Comparison of ENCODE assay signal across 9 mouse cellular contexts in the genomic region with DNA sequence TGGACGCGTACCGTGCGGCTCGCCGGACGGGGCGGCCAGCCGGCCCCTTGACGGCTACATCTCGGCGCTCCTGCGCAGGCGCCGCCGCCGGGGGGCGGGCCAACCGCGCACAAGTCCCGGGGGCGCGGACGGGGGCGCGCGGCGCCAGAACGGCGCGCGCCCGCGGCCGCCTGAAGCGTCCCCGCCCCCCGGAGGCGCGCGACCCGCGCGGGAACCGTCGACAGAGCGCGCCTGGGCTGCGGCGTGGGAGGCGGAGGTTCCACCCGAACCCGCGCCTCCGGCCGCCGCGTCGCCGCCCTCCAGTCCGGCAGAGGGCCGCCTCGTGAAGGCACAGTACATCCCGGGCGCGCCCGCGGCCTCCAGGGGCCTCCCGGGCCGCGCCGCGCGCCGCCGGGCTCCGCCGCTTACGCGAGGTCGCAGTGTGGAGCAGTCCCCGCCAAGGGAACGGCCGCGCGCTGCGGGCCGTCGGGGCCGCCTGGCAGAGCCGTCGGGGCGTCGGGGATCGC. TPM values are rescaled to one million over a fixed set of nuclear protein-coding genes. Genes with fewer than 3 reads are reported as not detected.
DNase-seq lines count a peak whose midpoint lies in the region; ATAC-seq lines count a peak whose summit lies in the region.
"Had no signal": no experiment of that assay in that cellular context is flagged by ENCODE, and none has a peak within 500 bp of the region (broad histone marks: within the 10 kb centered on the region; RNA-seq: fewer than 3 reads in every experiment).

No protein-coding gene starts in this region.

- ATAC-seq in lung, embryonic 16.5 days (ENCODE audit: low read depth): peak; percentile 39; the same call in 1 of the 2 replicates
- peak; percentile 46 for ATAC-seq in forebrain, embryonic 13.5 days
- ATAC-seq in limb, embryonic 12.5 days (ENCODE audit: insufficient number of reproducible peaks, insufficient read depth, low FRiP score, low TSS enrichment, low read depth): no peak
- ATAC-seq in stomach, embryonic 14.5 days (ENCODE audit: insufficient number of reproducible peaks, insufficient read depth, low FRiP score, low read depth): 0 out of 2 replicates have a peak, but pooled peaks have one; percentile 12

- peaks cover 15% of the 10 kb centered on the region for H3K9me3 ChIP-seq in lung, embryonic 16.5 days (ENCODE audit: control insufficient read depth, low read length)
- H3K9me3 ChIP-seq in forebrain, embryonic 13.5 days (replicated peaks): peaks cover 12% of the 10 kb centered on the region
- H3K9me3 ChIP-seq in limb, embryonic 12.5 days: peaks cover 26% of the 10 kb centered on the region
- peaks cover 15% of the 10 kb centered on the region for H3K9me3 ChIP-seq in stomach, embryonic 14.5 days (ENCODE audit: control insufficient read depth, low read depth, low read length)

- H3K4me1 ChIP-seq in lung, embryonic 16.5 days (replicated peaks; ENCODE audit: control insufficient read depth, insufficient read depth, low read length): peaks cover 5% of the 10 kb centered on the region
- peaks cover 6% of the 10 kb centered on the region for H3K4me1 ChIP-seq in forebrain, embryonic 13.5 days
- H3K4me1 ChIP-seq in limb, embryonic 12.5 days (replicated peaks): peaks cover 15% of the 10 kb centered on the region
- peaks cover 6% of the 10 kb centered on the region for H3K4me1 ChIP-seq in stomach, embryonic 14.5 days (ENCODE audit: control insufficient read depth, insufficient read depth, low read length)

- no peak overlapping the region for H3K27ac ChIP-seq in lung, embryonic 16.5 days (ENCODE audit: low read length)
- no peak overlapping the region for H3K27ac ChIP-seq in forebrain, embryonic 13.5 days
- peak overlapping the region; percentile 41; the same call in 1 of the 2 replicates for H3K27ac ChIP-seq in limb, embryonic 12.5 days
- H3K27ac ChIP-seq in stomach, embryonic 14.5 days (ENCODE audit: low read length): no peak overlapping the region

- no peak for DNase-seq in lung, adult 18-20 months
- no peak for DNase-seq in ovary, postnatal 14 days (ENCODE audit: low spot score)
- DNase-seq in c-Kit-positive CD71-positive TER-119-positive erythroid progenitor cells, embryonic 14.5 days (ENCODE audit: low spot score): no peak
- DNase-seq: adrenal gland, adult 8-10 months; gastrocnemius, postnatal 10 days had no signal

- 13% methylated on average over 57 of the region's 95 CpGs for WGBS in lung, embryonic 16.5 days
- 7% methylated on average over 76 of the region's 95 CpGs for WGBS in forebrain, embryonic 13.5 days
- 22% methylated on average over 76 of the region's 95 CpGs for WGBS in limb, embryonic 12.5 days
- WGBS in stomach, embryonic 14.5 days: 22% methylated on average over 93 of the region's 95 CpGs

- peaks cover 30% of the 10 kb centered on the region for H3K36me3 ChIP-seq in lung, embryonic 16.5 days (ENCODE audit: control insufficient read depth, insufficient read depth, low read length)
- H3K36me3 ChIP-seq in forebrain, embryonic 13.5 days (ENCODE audit: poor library complexity, severe bottlenecking): peaks cover 44% of the 10 kb centered on the region
- peaks cover 87% of the 10 kb centered on the region for H3K36me3 ChIP-seq in limb, embryonic 12.5 days
- peaks cover 34% of the 10 kb centered on the region for H3K36me3 ChIP-seq in stomach, embryonic 14.5 days (ENCODE audit: control insufficient read depth, insufficient read depth, low read length)

- H3K27me3 ChIP-seq in lung, embryonic 16.5 days (ENCODE audit: control insufficient read depth, insufficient read depth, low read depth, low read length): peaks cover 19% of the 10 kb centered on the region
- peaks cover 56% of the 10 kb centered on the region for H3K27me3 ChIP-seq in forebrain, embryonic 13.5 days
- peaks cover 17% of the 10 kb centered on the region; the same call in 1 of the 2 replicates for H3K27me3 ChIP-seq in limb, embryonic 12.5 days
- H3K27me3 ChIP-seq in stomach, embryonic 14.5 days (ENCODE audit: control insufficient read depth, insufficient read depth, low read length): 0 out of 2 replicates have a peak, but pooled peaks cover 3% of the 10 kb centered on the region

- peak overlapping the region; percentile 27; the same call in 1 of the 2 replicates for H3K9ac ChIP-seq in lung, embryonic 16.5 days (ENCODE audit: low read length)
- H3K9ac ChIP-seq in forebrain, embryonic 13.5 days: no peak overlapping the region
- H3K9ac ChIP-seq in limb, embryonic 12.5 days (replicated peaks): no peak overlapping the region
- H3K9ac ChIP-seq in stomach, embryonic 14.5 days (replicated peaks; ENCODE audit: low read depth, low read length): no peak overlapping the region

- peak overlapping the region; percentile 44 for H3K4me2 ChIP-seq in lung, embryonic 16.5 days (ENCODE audit: low read depth, low read length)
- peak overlapping the region; percentile 46 for H3K4me2 ChIP-seq in forebrain, embryonic 13.5 days
- peak overlapping the region; percentile 36 for H3K4me2 ChIP-seq in limb, embryonic 12.5 days
- H3K4me2 ChIP-seq in stomach, embryonic 14.5 days (replicated peaks; ENCODE audit: low read depth, low read length): peak overlapping the region; percentile 23

- H3K4me3 ChIP-seq in lung, embryonic 16.5 days (ENCODE audit: low read length): peak overlapping the region; percentile 37
- peak overlapping the region; percentile 34 for H3K4me3 ChIP-seq in forebrain, embryonic 13.5 days
- peak overlapping the region; percentile 29 for H3K4me3 ChIP-seq in limb, embryonic 12.5 days (replicated peaks)
- peak overlapping the region; percentile 17 for H3K4me3 ChIP-seq in stomach, embryonic 14.5 days (ENCODE audit: low read depth, low read length)

RNA-seq across cellular contexts. Expression of gene Gng8, which starts 6.3 kb away (rescaled TPM):
- 12.9 and 13.0 TPM in 2 replicates for polyA plus RNA-seq in lung, embryonic 16.5 days (2015; fragmentation: Nextera tagmentation; extraction: Ambion mirVana)
- 9.2 and 18.2 TPM in 2 replicates for polyA plus RNA-seq in forebrain, embryonic 13.5 days (2015; fragmentation: Nextera tagmentation; extraction: Ambion mirVana)
- polyA plus RNA-seq in limb, embryonic 12.5 days (2016; fragmentation: Nextera tagmentation; extraction: Ambion mirVana): 13.2 and 16.2 TPM in 2 replicates
- polyA plus RNA-seq in stomach, embryonic 14.5 days (2014; fragmentation: Nextera tagmentation; extraction: Ambion mirVana): 12.8 and 12.9 TPM in 2 replicates

RNA-seq across cellular contexts. Expression of gene Dact3, which starts 10.2 kb away (rescaled TPM):
- 2.1 and 2.2 TPM in 2 replicates for polyA plus RNA-seq in lung, embryonic 16.5 days (2015; fragmentation: Nextera tagmentation; extraction: Ambion mirVana)
- polyA plus RNA-seq in forebrain, embryonic 13.5 days (2015; fragmentation: Nextera tagmentation; extraction: Ambion mirVana): 2.0 and 2.3 TPM in 2 replicates
- 9.8 and 12.5 TPM in 2 replicates for polyA plus RNA-seq in limb, embryonic 12.5 days (2016; fragmentation: Nextera tagmentation; extraction: Ambion mirVana)
- 5.5 and 6.1 TPM in 2 replicates for polyA plus RNA-seq in stomach, embryonic 14.5 days (2014; fragmentation: Nextera tagmentation; extraction: Ambion mirVana)

RNA-seq across cellular contexts. Expression of gene Ptgir, which starts 21.0 kb away (rescaled TPM):
- polyA plus RNA-seq in lung, embryonic 16.5 days (2015; fragmentation: Nextera tagmentation; extraction: Ambion mirVana): 2.6 and 2.8 TPM in 2 replicates
- polyA plus RNA-seq in forebrain, embryonic 13.5 days (2015; fragmentation: Nextera tagmentation; extraction: Ambion mirVana): 0.14 and 0.37 TPM in 2 replicates
- polyA plus RNA-seq in limb, embryonic 12.5 days (2016; fragmentation: Nextera tagmentation; extraction: Ambion mirVana): 0.96 and 1.1 TPM in 2 replicates
- polyA plus RNA-seq in stomach, embryonic 14.5 days (2014; fragmentation: Nextera tagmentation; extraction: Ambion mirVana): 1.5 and 2.0 TPM in 2 replicates

RNA-seq across cellular contexts. Expression of gene Calm3, which starts 38.6 kb away (rescaled TPM):
- 116 and 118 TPM in 2 replicates for polyA plus RNA-seq in lung, embryonic 16.5 days (2015; fragmentation: Nextera tagmentation; extraction: Ambion mirVana)
- polyA plus RNA-seq in forebrain, embryonic 13.5 days (2015; fragmentation: Nextera tagmentation; extraction: Ambion mirVana): 271 and 296 TPM in 2 replicates
- 108 and 123 TPM in 2 replicates for polyA plus RNA-seq in limb, embryonic 12.5 days (2016; fragmentation: Nextera tagmentation; extraction: Ambion mirVana)
- 148 and 161 TPM in 2 replicates for polyA plus RNA-seq in stomach, embryonic 14.5 days (2014; fragmentation: Nextera tagmentation; extraction: Ambion mirVana)

RNA-seq across cellular contexts. Expression of gene Prkd2, which starts 42.6 kb away (rescaled TPM):
- polyA plus RNA-seq in lung, embryonic 16.5 days (2015; fragmentation: Nextera tagmentation; extraction: Ambion mirVana): 21.7 and 23.3 TPM in 2 replicates
- polyA plus RNA-seq in forebrain, embryonic 13.5 days (2015; fragmentation: Nextera tagmentation; extraction: Ambion mirVana): 7.7 and 8.3 TPM in 2 replicates
- 16.0 and 16.2 TPM in 2 replicates for polyA plus RNA-seq in limb, embryonic 12.5 days (2016; fragmentation: Nextera tagmentation; extraction: Ambion mirVana)
- 14.2 and 14.6 TPM in 2 replicates for polyA plus RNA-seq in stomach, embryonic 14.5 days (2014; fragmentation: Nextera tagmentation; extraction: Ambion mirVana)
